Mouse (Mus musculus): ENCODE measurements around the gene Pkig. TPM values are rescaled to one million over a fixed set of nuclear protein-coding genes. Genes with fewer than 3 reads are reported as not detected.
"Not testable (repeated sequence)": the region's sequence is repeated elsewhere in the genome, so short reads cannot be mapped to it uniquely, and the experiment has no call there.

Pkig gene
- polyA plus RNA-seq, 1 experiment from 2014 or later: 115 TPM

- Histone ChIP-seq H3K4me2 (ENCODE audit: low read length) (no peak overlapping the region), H3K9me3 (ENCODE audit: control insufficient read depth, low read length) (no peaks in the 10 kb centered on the region), H3K4me1 (ENCODE audit: control insufficient read depth, insufficient read depth, low read length) (peaks cover 6% of the 10 kb centered on the region), H3K27ac (replicated peaks; ENCODE audit: low read depth, low read length) (no peak overlapping the region), H3K36me3 (ENCODE audit: control insufficient read depth, insufficient read depth, low read length) (no peaks in the 10 kb centered on the region), H3K9ac (replicated peaks; ENCODE audit: low read length) (no peak overlapping the region), H3K27me3 (ENCODE audit: control insufficient read depth, insufficient read depth, low read length) (no peaks in the 10 kb centered on the region), H3K4me3 (replicated peaks; ENCODE audit: low read depth, low read length) (no peak overlapping the region)
- ATAC-seq (ENCODE audit: low FRiP score, low TSS enrichment) (no peak), DNase-seq (no peak)
- 84% methylated on average over 6 of the region's 6 CpGs for WGBS
These were observed 27.6 kb downstream of the Pkig start for GRCm38 (mm10) chr2:163685761-163686200.

- Histone ChIP-seq H3K36me3 (ENCODE audit: control insufficient read depth, insufficient read depth, low read length) (no peaks in the 10 kb centered on the region), H3K4me2 (ENCODE audit: low read length) (no peak overlapping the region), H3K9me3 (ENCODE audit: control insufficient read depth, low read length) (no peaks in the 10 kb centered on the region), H3K27ac (replicated peaks; ENCODE audit: low read depth, low read length) (no peak overlapping the region), H3K4me3 (replicated peaks; ENCODE audit: low read depth, low read length) (no peak overlapping the region), H3K4me1 (ENCODE audit: control insufficient read depth, insufficient read depth, low read length) (peaks cover 9% of the 10 kb centered on the region), H3K9ac (replicated peaks; ENCODE audit: low read length) (no peak overlapping the region), H3K27me3 (ENCODE audit: control insufficient read depth, insufficient read depth, low read length) (no peaks in the 10 kb centered on the region)
- no peak for ATAC-seq (ENCODE audit: low FRiP score, low TSS enrichment)
- DNase-seq: no peak
- 80% methylated on average over 5 of the region's 5 CpGs for WGBS
These were observed 28.0 kb downstream of the Pkig start for GRCm38 (mm10) chr2:163686233-163686632.

DNA sequence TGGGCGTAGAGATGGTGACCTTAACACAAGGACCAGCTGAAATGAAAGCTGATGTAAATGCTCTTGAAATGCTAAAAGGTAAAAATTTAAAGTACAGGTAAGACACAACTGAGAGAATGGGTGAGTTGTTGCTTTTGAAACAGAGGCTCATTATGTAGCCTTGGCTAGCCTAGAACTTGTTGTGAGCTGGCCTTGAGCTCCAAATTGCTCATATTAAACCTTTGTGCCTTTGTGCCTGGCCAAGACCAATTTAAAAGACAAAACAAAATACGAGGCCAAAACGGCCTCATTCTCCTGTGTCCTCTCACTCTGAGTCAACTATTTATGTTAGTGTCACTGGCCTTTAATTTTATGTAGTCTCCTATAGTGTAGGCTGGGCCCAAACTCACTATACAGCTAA is 28.7 kb downstream of the Pkig start:
- no peak overlapping the region for H3K27ac ChIP-seq (replicated peaks; ENCODE audit: low read depth, low read length)
- no peaks in the 10 kb centered on the region for H3K36me3 ChIP-seq (ENCODE audit: control insufficient read depth, insufficient read depth, low read length)
- no peaks in the 10 kb centered on the region for H3K9me3 ChIP-seq (ENCODE audit: control insufficient read depth, low read length)
- H3K4me2 ChIP-seq (ENCODE audit: low read length): no peak overlapping the region
- no peaks in the 10 kb centered on the region for H3K27me3 ChIP-seq (ENCODE audit: control insufficient read depth, insufficient read depth, low read length)
- DNase-seq (no peak), ATAC-seq (ENCODE audit: low FRiP score, low TSS enrichment) (no peak)
- peaks cover 9% of the 10 kb centered on the region for H3K4me1 ChIP-seq (ENCODE audit: control insufficient read depth, insufficient read depth, low read length)
- no peak overlapping the region for H3K9ac ChIP-seq (replicated peaks; ENCODE audit: low read length)
- WGBS: 94% methylated on average over 3 of the region's 3 CpGs
- no peak overlapping the region for H3K4me3 ChIP-seq (replicated peaks; ENCODE audit: low read depth, low read length)

DNA sequence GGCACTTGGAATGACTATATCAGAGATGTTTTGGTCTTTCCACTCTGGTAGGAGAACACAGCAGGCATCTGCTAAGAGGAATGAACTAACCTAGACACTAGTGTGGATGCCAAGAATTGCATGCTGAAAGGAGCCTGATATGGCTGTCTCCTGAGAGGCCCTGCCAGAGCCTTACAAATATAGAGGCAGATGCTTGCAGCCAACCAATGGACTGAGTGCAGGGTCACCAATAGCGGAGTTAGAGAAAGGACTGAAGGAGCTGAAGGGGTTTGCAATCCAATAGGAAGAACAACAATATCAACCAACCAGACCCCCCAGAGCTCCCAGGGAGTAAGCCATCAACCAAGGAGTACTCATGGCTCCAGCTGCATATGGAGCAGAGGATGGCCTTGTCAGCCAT is 30.2 kb downstream of the Pkig start:
- H3K27ac ChIP-seq (replicated peaks; ENCODE audit: low read depth, low read length); H3K27me3 ChIP-seq (ENCODE audit: control insufficient read depth, insufficient read depth, low read length); DNase-seq; H3K4me1 ChIP-seq (ENCODE audit: control insufficient read depth, insufficient read depth, low read length); ATAC-seq (ENCODE audit: low FRiP score, low TSS enrichment); H3K4me3 ChIP-seq (replicated peaks; ENCODE audit: low read depth, low read length); H3K4me2 ChIP-seq (ENCODE audit: low read length); H3K36me3 ChIP-seq (ENCODE audit: control insufficient read depth, insufficient read depth, low read length); H3K9me3 ChIP-seq (ENCODE audit: control insufficient read depth, low read length); H3K9ac ChIP-seq (replicated peaks; ENCODE audit: low read length): not testable (repeated sequence)
- 91% methylated on average over 1 of the region's 1 CpGs for WGBS

- no peak overlapping the region for H3K9ac ChIP-seq (replicated peaks; ENCODE audit: low read length)
- 89% methylated on average over 3 of the region's 3 CpGs for WGBS
- H3K27ac ChIP-seq (replicated peaks; ENCODE audit: low read depth, low read length): no peak overlapping the region
- no peaks in the 10 kb centered on the region for H3K9me3 ChIP-seq (ENCODE audit: control insufficient read depth, low read length)
- DNase-seq: no peak
- H3K4me1 ChIP-seq (ENCODE audit: control insufficient read depth, insufficient read depth, low read length): peaks cover 9% of the 10 kb centered on the region
- no peak for ATAC-seq (ENCODE audit: low FRiP score, low TSS enrichment)
- no peaks in the 10 kb centered on the region for H3K27me3 ChIP-seq (ENCODE audit: control insufficient read depth, insufficient read depth, low read length)
- H3K36me3 ChIP-seq (ENCODE audit: control insufficient read depth, insufficient read depth, low read length): no peaks in the 10 kb centered on the region
- H3K4me2 ChIP-seq (ENCODE audit: low read length): no peak overlapping the region
- H3K4me3 ChIP-seq (replicated peaks; ENCODE audit: low read depth, low read length): no peak overlapping the region
These were observed 31.6 kb downstream of the Pkig start for GRCm38 (mm10) chr2:163689771-163690170.

GRCm38 (mm10) chr2:163690409-163691304 is 32.5 kb downstream of the Pkig start:
- Histone ChIP-seq H3K9me3 (ENCODE audit: control insufficient read depth, low read length) (no peaks in the 10 kb centered on the region), H3K4me2 (ENCODE audit: low read length) (no peak overlapping the region), H3K27me3 (ENCODE audit: control insufficient read depth, insufficient read depth, low read length) (no peaks in the 10 kb centered on the region), H3K9ac (replicated peaks; ENCODE audit: low read length) (0 out of 2 replicates have a peak overlapping the region, but pooled peaks have one; percentile 14), H3K4me1 (ENCODE audit: control insufficient read depth, insufficient read depth, low read length) (peaks cover 9% of the 10 kb centered on the region), H3K27ac (replicated peaks; ENCODE audit: low read depth, low read length) (0 out of 2 replicates have a peak overlapping the region, but pooled peaks have one; percentile 9), H3K36me3 (ENCODE audit: control insufficient read depth, insufficient read depth, low read length) (no peaks in the 10 kb centered on the region), H3K4me3 (replicated peaks; ENCODE audit: low read depth, low read length) (no peak overlapping the region)
- ATAC-seq (ENCODE audit: low FRiP score, low TSS enrichment): no peak
- 46% methylated on average over 8 of the region's 8 CpGs for WGBS
- DNase-seq: peak; percentile 15

DNA sequence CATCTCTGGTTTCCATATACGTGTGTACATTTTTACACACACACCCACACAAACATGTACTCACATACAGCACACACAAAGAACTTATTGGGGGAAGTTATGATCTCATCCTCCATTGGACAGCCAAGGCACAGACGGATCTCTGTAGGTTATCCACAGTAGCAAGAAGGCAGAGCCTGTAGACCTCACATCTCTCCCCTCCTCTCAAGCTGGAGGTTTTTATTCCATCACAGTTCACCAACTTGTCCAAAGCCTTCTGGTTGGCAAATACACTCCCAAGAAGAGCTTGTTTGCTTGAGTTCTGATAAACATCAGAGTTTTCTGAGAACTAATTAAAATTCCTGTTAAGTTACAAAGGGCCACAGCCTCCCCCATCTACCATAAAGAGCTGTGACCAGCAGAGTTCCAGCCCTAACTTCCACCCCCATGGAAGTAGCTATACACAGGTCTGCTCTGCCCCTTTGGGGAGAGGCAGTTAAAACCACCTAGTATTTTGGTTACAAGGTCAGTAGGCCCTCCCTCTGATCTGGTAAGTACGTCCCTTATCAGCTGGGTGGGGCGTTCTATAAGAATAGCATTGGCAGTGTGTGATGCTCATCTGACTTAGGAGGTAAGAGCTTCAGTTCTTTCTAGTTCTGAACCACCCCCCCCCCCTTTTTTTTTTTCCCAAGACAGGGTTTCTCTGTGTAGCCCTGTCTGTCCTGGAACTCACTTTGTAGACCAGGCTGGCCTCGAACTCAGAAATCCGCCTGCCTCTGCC is 33.8 kb downstream of the Pkig start:
- no peak overlapping the region for H3K9ac ChIP-seq (replicated peaks; ENCODE audit: low read length)
- ATAC-seq (ENCODE audit: low FRiP score, low TSS enrichment): no peak

GRCm38 (mm10) chr2:163692873-163693612 is 34.9 kb downstream of the Pkig start:
- ATAC-seq (ENCODE audit: low FRiP score, low TSS enrichment): no peak
- Histone ChIP-seq H3K27me3 (ENCODE audit: control insufficient read depth, insufficient read depth, low read length) (no peaks in the 10 kb centered on the region), H3K9me3 (ENCODE audit: control insufficient read depth, low read length) (no peaks in the 10 kb centered on the region), H3K4me1 (ENCODE audit: control insufficient read depth, insufficient read depth, low read length) (peaks cover 9% of the 10 kb centered on the region), H3K9ac (replicated peaks; ENCODE audit: low read length) (no peak overlapping the region), H3K27ac (replicated peaks; ENCODE audit: low read depth, low read length) (no peak overlapping the region), H3K4me2 (ENCODE audit: low read length) (no peak overlapping the region), H3K4me3 (replicated peaks; ENCODE audit: low read depth, low read length) (no peak overlapping the region), H3K36me3 (ENCODE audit: control insufficient read depth, insufficient read depth, low read length) (no peaks in the 10 kb centered on the region)
- no peak for DNase-seq
- WGBS: 83% methylated on average over 3 of the region's 3 CpGs

More for the DNA sequence above, 33.8 kb downstream of the Pkig start:
- H3K4me1 ChIP-seq (ENCODE audit: control insufficient read depth, insufficient read depth, low read length): peaks cover 9% of the 10 kb centered on the region
- H3K27ac ChIP-seq (replicated peaks; ENCODE audit: low read depth, low read length): no peak overlapping the region
- no peak overlapping the region for H3K4me2 ChIP-seq (ENCODE audit: low read length)
- no peaks in the 10 kb centered on the region for H3K27me3 ChIP-seq (ENCODE audit: control insufficient read depth, insufficient read depth, low read length)
- no peaks in the 10 kb centered on the region for H3K36me3 ChIP-seq (ENCODE audit: control insufficient read depth, insufficient read depth, low read length)
- no peak overlapping the region for H3K4me3 ChIP-seq (replicated peaks; ENCODE audit: low read depth, low read length)
- 96% methylated on average over 6 of the region's 6 CpGs for WGBS
- DNase-seq: no peak
- no peaks in the 10 kb centered on the region for H3K9me3 ChIP-seq (ENCODE audit: control insufficient read depth, low read length)

Data from midbrain, embryonic 14.5 days (tissue).